Mouse (Mus musculus): Measurements from ENCODE around the gene Dppa4. TPM values are rescaled to one million over a fixed set of nuclear protein-coding genes. Genes with fewer than 3 reads are reported as not detected.

Dppa4 gene
- polyA plus RNA-seq, 1 experiment from 2014 or later = not detected

Other genes starting within 250 kb of the Dppa4 start
- gene Dppa2, start 20.2 kb downstream of the Dppa4 start, polyA plus RNA-seq (2015; fragmentation: Nextera tagmentation; extraction: Ambion mirVana) = not detected in 2 replicates
- 0.32 TPM in 1 of 2 replicates, not detected in the other for gene Gm5485, start 128.7 kb downstream of the Dppa4 start, polyA plus RNA-seq (2015; fragmentation: Nextera tagmentation; extraction: Ambion mirVana)
- 0.24 and 0.46 TPM in 2 replicates for gene Morc1, start 147.5 kb downstream of the Dppa4 start, polyA plus RNA-seq (2015; fragmentation: Nextera tagmentation; extraction: Ambion mirVana)

Measured in heart, embryonic 16.5 days (tissue).